In genomic region chr10:84498867-84499266, GRCm38 (mm10) we compare ENCODE assay signal across 15 mouse cellular contexts. TPM values are rescaled to one million over a fixed set of nuclear protein-coding genes. Genes with fewer than 3 reads are reported as not detected.
"Had no signal": no experiment of that assay in that cellular context is flagged by ENCODE, and none has a peak within 500 bp of the region (broad histone marks: within the 10 kb centered on the region; RNA-seq: fewer than 3 reads in every experiment).

No protein-coding gene starts in this region.

- H3K9me3 ChIP-seq: limb, embryonic 12.5 days; liver, embryonic 13.5 days; neural tube, embryonic 13.5 days had no signal

- ATAC-seq: inflammation-experienced regulatory T-cells, adult 6 months; intestine, postnatal 0 days; liver, postnatal 0 days; midbrain, embryonic 16.5 days had no signal

- H3K27me3 ChIP-seq: limb, embryonic 12.5 days; liver, embryonic 13.5 days; neural tube, embryonic 13.5 days had no signal

- H3K4me3 ChIP-seq: limb, embryonic 12.5 days; liver, embryonic 13.5 days; megakaryocyte, embryonic 14.5 days; neural tube, embryonic 13.5 days had no signal

- H3K4me2 ChIP-seq: limb, embryonic 12.5 days; liver, embryonic 13.5 days; midbrain, embryonic 11.5 days; neural tube, embryonic 13.5 days had no signal

- H3K9ac ChIP-seq: limb, embryonic 12.5 days; liver, embryonic 13.5 days; liver, postnatal 0 days; neural tube, embryonic 13.5 days had no signal

- H3K36me3 ChIP-seq: limb, embryonic 12.5 days; liver, embryonic 13.5 days; neural tube, embryonic 13.5 days had no signal

- H3K27ac ChIP-seq: limb, embryonic 12.5 days; liver, embryonic 13.5 days; neural tube, embryonic 13.5 days had no signal

- DNase-seq: kidney, postnatal 10 days; layer of hippocampus, adult 9-11 months; liver; liver, embryonic 13.5 days; liver, postnatal 0 days; lung, postnatal 36 days; right cerebral cortex, postnatal 14 days; thymus, postnatal 4 days had no signal

- H3K4me1 ChIP-seq: liver, embryonic 13.5 days; neural tube, embryonic 13.5 days had no signal

RNA-seq across cellular contexts. Expression of gene Nuak1, which starts 58.5 kb away (rescaled TPM):
- polyA plus RNA-seq: inflammation-experienced regulatory T-cells, adult 6 months had no signal
